Mouse (Mus musculus): ENCODE data around the gene Gm3233.
"Not testable (repeated sequence)": the region's sequence is repeated elsewhere in the genome, so short reads cannot be mapped to it uniquely, and the experiment has no call there.

The Gm3233 gene

DNA sequence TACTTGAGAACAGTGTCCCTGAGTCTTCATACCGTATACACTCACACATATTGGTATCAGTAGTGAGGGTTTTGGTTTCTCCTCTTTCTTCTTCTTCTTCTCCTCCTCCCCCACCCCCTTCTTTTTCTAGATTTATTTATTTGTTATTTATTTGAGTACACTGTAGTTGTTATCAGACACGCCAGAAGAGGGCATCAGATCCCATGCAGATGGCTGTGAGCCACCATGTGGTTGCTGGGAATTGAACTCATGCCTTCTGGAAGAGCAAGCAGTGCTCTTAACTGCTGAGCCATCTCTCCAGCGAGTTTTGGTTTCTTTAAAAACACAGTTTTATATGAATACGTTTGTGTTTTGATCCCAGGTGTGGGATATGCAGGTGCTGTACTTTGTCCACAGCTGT lies 31.2 kb downstream of the Gm3233 start:
- DNase-seq (ENCODE audit: low spot score in 2 of 2) = no peak

DNA sequence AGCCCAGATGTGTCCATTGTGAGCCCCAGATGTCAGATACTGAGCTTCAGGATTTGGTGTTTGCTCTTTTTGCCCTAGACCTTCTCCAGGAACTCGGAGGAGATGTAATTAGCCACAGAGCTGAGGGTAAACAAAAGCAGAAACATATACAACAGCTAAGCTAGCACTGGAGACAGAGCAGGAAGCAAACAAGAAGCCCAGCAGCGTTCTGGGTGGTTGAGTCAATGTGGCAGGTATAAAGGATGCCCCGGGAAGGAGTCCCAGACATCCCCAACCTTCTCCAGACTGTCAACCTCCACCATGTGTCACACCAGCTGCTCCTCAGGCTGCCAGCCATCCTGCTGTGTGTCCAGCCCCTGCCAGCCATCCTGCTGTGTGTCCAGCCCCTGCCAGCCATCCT lies 33.3 kb downstream of the Gm3233 start, which contains the start of gene Gm10100:
Gm10100 (plus strand) TSS at position 301 of the 400 bp plus-strand sequence.
- DNase-seq (ENCODE audit: low spot score in 2 of 2) = no peak

DNA sequence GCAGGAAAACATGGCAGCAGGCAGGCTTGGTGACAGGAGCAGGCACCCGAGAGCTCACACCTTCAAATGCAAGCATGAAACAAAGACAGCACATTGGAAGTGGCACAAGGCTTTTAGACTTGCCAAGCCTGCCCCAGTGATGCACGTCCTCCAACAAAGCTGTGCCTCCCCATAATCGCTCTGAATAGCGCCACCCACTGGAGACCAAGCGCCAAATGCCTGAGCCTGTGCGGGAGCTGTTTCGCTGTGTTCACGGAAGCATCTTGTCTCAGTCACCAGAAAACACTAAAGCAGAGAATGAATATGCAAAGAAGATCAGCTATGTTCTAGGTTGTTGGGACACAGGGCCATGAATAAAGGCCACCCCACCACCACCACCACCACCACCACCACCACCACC lies 34.6 kb downstream of the Gm3233 start:
- no peak for DNase-seq (ENCODE audit: low spot score in 2 of 2)

DNA sequence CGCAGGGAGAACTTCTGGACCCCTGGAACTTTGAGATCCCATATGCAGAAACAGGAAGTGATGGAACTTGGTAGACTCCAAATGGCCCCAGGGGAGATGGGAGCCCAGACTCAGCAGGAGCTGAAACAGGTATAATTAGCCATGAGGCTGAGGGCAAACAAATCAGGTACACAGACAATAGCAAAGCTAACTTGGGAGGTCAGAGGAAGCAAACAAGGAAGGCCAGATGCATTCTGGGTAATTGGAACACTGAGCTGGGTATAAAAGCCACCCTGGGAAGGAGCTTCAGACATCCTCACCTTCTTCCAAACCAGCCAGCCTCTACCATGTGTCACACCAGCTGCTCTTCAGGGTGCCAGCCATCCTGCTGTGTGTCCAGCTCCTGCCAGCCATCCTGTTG lies 39.2 kb downstream of the Gm3233 start, which contains the start of gene Krtap12-1:
Krtap12-1 (plus strand) TSS at position 301 of the 400 bp plus-strand sequence.
- DNase-seq (ENCODE audit: low spot score in 2 of 2) = not testable (repeated sequence)

DNA sequence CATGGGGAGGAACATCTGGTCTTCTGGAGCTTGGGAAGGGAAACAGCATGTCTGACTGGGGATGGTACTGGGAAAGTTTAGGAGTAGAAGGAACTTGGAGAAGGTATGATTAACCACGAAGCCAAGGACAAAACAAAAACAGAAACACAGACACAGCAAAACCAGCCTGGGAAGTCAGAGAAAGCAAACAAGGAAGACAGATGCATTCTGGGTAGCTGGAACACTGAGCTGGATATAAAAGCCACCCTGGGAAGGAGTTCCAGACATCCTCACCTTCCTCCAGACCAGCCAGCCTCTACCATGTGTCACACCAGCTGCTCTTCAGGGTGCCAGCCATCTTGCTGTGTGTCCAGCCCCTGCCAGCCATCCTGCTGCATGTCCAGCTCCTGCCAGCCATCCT lies 44.0 kb downstream of the Gm3233 start, which contains the start of gene Gm10142:
Gm10142 (plus strand) TSS at position 301 of the 400 bp plus-strand sequence.
- DNase-seq (ENCODE audit: low spot score in 2 of 2) = no peak

DNA sequence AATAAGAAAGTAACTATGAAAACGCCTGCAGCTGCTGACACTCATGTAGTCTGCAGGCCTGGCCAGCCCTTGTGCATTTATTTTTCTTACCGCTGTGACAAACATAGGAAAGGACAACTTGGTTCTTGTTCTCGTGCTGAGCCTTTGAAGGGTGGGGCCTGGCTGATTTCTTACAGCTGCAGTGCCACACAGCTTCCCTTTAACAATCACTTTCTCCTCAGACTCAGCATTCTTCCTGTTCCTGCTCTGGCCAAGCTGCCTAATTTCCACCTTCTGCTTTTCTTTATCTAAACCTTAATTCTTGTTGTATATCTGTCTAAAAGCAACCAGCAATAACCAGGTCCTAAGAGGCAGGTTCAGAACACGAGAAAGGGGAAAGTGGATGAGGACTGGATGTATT lies 45.7 kb downstream of the Gm3233 start:
- no peak for DNase-seq (ENCODE audit: low spot score in 2 of 2)

DNA sequence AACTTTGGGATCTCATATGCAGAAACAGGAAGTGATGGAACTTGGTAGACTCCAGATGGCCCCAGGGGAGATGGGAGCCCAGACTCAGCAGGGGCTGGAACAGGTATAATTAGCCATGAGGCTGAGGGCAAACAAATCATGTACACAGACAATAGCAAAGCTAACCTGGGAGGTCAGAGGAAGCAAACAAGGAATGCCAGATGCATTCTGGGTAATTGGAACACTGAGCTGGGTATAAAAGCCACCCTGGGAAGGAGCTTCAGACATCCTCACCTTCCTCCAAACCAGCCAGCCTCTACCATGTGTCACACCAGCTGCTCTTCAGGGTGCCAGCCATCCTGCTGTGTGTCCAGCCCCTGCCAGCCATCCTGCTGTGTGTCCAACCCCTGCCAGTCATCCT lies 48.3 kb downstream of the Gm3233 start, which contains the start of gene Gm10024:
Gm10024 (plus strand) TSS at position 301 of the 400 bp plus-strand sequence.
- not testable (repeated sequence) for DNase-seq (ENCODE audit: low spot score in 2 of 2)

DNA sequence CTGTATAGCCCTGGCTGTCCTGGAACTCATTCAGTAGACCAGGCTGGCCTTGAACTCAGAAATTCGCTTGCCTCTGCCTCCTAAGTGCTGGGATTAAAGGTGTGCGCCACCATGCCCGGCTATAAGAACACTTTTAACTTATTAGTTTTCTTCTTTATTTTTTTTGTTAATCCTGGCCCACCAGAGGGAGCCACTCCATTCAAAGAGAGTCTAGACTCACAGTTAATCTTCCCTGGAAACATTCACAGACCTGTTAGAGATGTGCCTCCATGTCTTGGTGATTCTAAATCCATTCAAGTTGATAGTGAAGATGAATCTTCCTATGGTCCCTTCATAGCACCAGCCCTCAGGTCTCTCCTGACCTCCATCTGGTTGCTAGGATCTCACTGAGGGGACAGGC lies 49.7 kb downstream of the Gm3233 start:
- DNase-seq (ENCODE audit: low spot score in 2 of 2) = no peak
